Mouse (Mus musculus) hindbrain, embryonic 12.5 days (tissue): ENCODE results near the gene Zfp84. TPM values are rescaled to one million over a fixed set of nuclear protein-coding genes. Genes with fewer than 3 reads are reported as not detected.

Experiments
- ATAC-seq: fragments of 200-750 bp; cut with Nextera tagmentation; 2 replicates; pipeline ENCODE4 v1.8.0; 2017; ENCODE audit warnings: moderate TSS enrichment; ENCODE audit not compliant: low FRiP score
- H3K27ac ChIP-seq: fragments of 300-500 bp; sonication (generic); 2 replicates; pipeline ENCODE4 v1.5.1; 2016; ENCODE audit warnings: mild to moderate bottlenecking
- H3K27me3 ChIP-seq: fragments of 300-500 bp; sonication (generic); 2 replicates; pipeline ENCODE4 v1.6.1; 2016; ENCODE audit warnings: mild to moderate bottlenecking
- H3K36me3 ChIP-seq: fragments of 300-500 bp; sonication (generic); 2 replicates; pipeline ENCODE4 v1.6.1; 2016; ENCODE audit warnings: mild to moderate bottlenecking
- H3K4me1 ChIP-seq: fragments of 300-500 bp; sonication (generic); 2 replicates; pipeline ENCODE4 v1.6.1; 2016
- H3K4me2 ChIP-seq: fragments of 300-500 bp; sonication (generic); replicated peaks from 2 replicates; pipeline ENCODE4 v1.6.1; 2016; ENCODE audit warnings: mild to moderate bottlenecking
- H3K4me3 ChIP-seq: fragments of 300-500 bp; sonication (generic); 2 replicates; pipeline ENCODE4 v1.5.1; 2016; ENCODE audit warnings: mild to moderate bottlenecking
- H3K9ac ChIP-seq: fragments of 300-500 bp; sonication (generic); 2 replicates; pipeline ENCODE4 v1.6.1; 2016; ENCODE audit warnings: mild to moderate bottlenecking, moderate library complexity
- H3K9me3 ChIP-seq: fragments of 300-500 bp; sonication (generic); replicated peaks from 2 replicates; pipeline ENCODE4 v1.6.1; 2016; ENCODE audit warnings: mild to moderate bottlenecking
- WGBS: fragments of 180-500 bp; shearing (Covaris S2); methylation state at CpG from one replicate; pipeline ENCODE4 v1.1.7; 2016; 5-methylcytosine and 5-hydroxymethylcytosine counted together
- polyA plus RNA-seq: library from polyadenylated mRNA; unstranded; fragments of >200 nt; fragmentation: Nextera tagmentation; extraction: Ambion mirVana; gene quantifications from 2 replicates; pipeline ENCODE4 v1.2.1, GENCODE M21; 2016

The Zfp84 gene
- polyA plus RNA-seq, 1 experiment from 2014 or later: 17.9 TPM

GRCm38 (mm10) chr7:29777372-29777771 is 9.0 kb downstream of the Zfp84 start:
- Histone ChIP-seq H3K27me3 (no peaks in the 10 kb centered on the region), H3K36me3 (peaks cover 67% of the 10 kb centered on the region), H3K9me3 (no peaks in the 10 kb centered on the region), H3K9ac (no peak overlapping the region), H3K27ac (no peak overlapping the region), H3K4me3 (no peak overlapping the region), H3K4me1 (0 out of 2 replicates have a peak, but pooled peaks cover 2% of the 10 kb centered on the region), H3K4me2 (no peak overlapping the region)
- WGBS: 93% methylated on average over 10 of the region's 10 CpGs
- no peak for ATAC-seq

GRCm38 (mm10) chr7:29783871-29784551 is 15.7 kb downstream of the Zfp84 start, which contains the start of gene Zfp30:
TSS of gene Zfp30 (plus strand) at chr7:29783998.
- peaks cover 28% of the 10 kb centered on the region for H3K36me3 ChIP-seq

GRCm38 (mm10) chr7:29785023-29785422 is 16.7 kb downstream of the Zfp84 start:
- no peak for ATAC-seq
- Histone ChIP-seq H3K36me3 (peaks cover 32% of the 10 kb centered on the region), H3K27ac (no peak overlapping the region), H3K4me2 (peak overlapping the region; percentile 72), H3K9me3 (no peaks in the 10 kb centered on the region), H3K9ac (peak overlapping the region; percentile 65; the same call in 1 of the 2 replicates), H3K27me3 (no peaks in the 10 kb centered on the region), H3K4me3 (peak overlapping the region; percentile 80), H3K4me1 (peaks cover 18% of the 10 kb centered on the region)
- 60% methylated on average over 8 of the region's 8 CpGs for WGBS

More at GRCm38 (mm10) chr7:29783871-29784551, 15.7 kb downstream of the Zfp84 start, which contains the start of gene Zfp30:
- Histone ChIP-seq H3K4me3 (peak within 1 kb of the TSS; percentile 80), H3K9me3 (no peaks in the 10 kb centered on the region), H3K27ac (peak within 1 kb of the TSS; percentile 94), H3K27me3 (no peaks in the 10 kb centered on the region), H3K9ac (peak within 1 kb of the TSS; percentile 89), H3K4me2 (peak within 1 kb of the TSS; percentile 72), H3K4me1 (peaks cover 18% of the 10 kb centered on the region)
- WGBS: under 1% methylated on average over 45 of the region's 45 CpGs
- peak; percentile 97 for ATAC-seq

- no peak overlapping the region for H3K27ac ChIP-seq
- peaks cover 18% of the 10 kb centered on the region for H3K4me1 ChIP-seq
- H3K4me3 ChIP-seq: peak overlapping the region; percentile 80
- H3K9ac ChIP-seq: peak overlapping the region; percentile 65; the same call in 1 of the 2 replicates
- no peaks in the 10 kb centered on the region for H3K9me3 ChIP-seq
- peaks cover 40% of the 10 kb centered on the region for H3K36me3 ChIP-seq
- 85% methylated on average over 5 of the region's 5 CpGs for WGBS
- H3K4me2 ChIP-seq: peak overlapping the region; percentile 72
- no peak for ATAC-seq
- no peaks in the 10 kb centered on the region for H3K27me3 ChIP-seq
These were observed 17.5 kb downstream of the Zfp84 start for GRCm38 (mm10) chr7:29785888-29786287.

GRCm38 (mm10) chr7:29792906-29793305 is 24.6 kb downstream of the Zfp84 start:
- ATAC-seq: no peak
- 32% methylated on average over 27 of the region's 27 CpGs for WGBS
- Histone ChIP-seq H3K4me2 (0 out of 2 replicates have a peak overlapping the region, but pooled peaks have one; percentile 6), H3K27me3 (peaks cover 15% of the 10 kb centered on the region), H3K9me3 (0 out of 2 replicates have a peak, but pooled peaks cover 5% of the 10 kb centered on the region), H3K4me1 (no peaks in the 10 kb centered on the region), H3K36me3 (peaks cover 65% of the 10 kb centered on the region), H3K4me3 (no peak overlapping the region), H3K9ac (no peak overlapping the region), H3K27ac (no peak overlapping the region)

GRCm38 (mm10) chr7:29807046-29807445 is 38.7 kb downstream of the Zfp84 start:
- Histone ChIP-seq H3K4me2 (no peak overlapping the region), H3K9me3 (no peaks in the 10 kb centered on the region; the same call in 1 of the 2 replicates), H3K27ac (no peak overlapping the region), H3K27me3 (no peaks in the 10 kb centered on the region), H3K9ac (no peak overlapping the region), H3K36me3 (0 out of 2 replicates have a peak, but pooled peaks cover 6% of the 10 kb centered on the region), H3K4me1 (no peaks in the 10 kb centered on the region), H3K4me3 (no peak overlapping the region)
- WGBS: 81% methylated on average over 5 of the region's 5 CpGs
- ATAC-seq: no peak

- H3K27me3 ChIP-seq: no peaks in the 10 kb centered on the region
- H3K4me2 ChIP-seq: no peak overlapping the region
- no peak for ATAC-seq
- H3K9ac ChIP-seq: no peak overlapping the region
- peaks cover 20% of the 10 kb centered on the region for H3K4me1 ChIP-seq
- H3K9me3 ChIP-seq: no peaks in the 10 kb centered on the region; the same call in 1 of the 2 replicates
- H3K4me3 ChIP-seq: no peak overlapping the region
- H3K36me3 ChIP-seq: 0 out of 2 replicates have a peak, but pooled peaks cover 6% of the 10 kb centered on the region
- no peak overlapping the region for H3K27ac ChIP-seq
- WGBS: 91% methylated on average over 1 of the region's 1 CpGs
These were observed 43.9 kb downstream of the Zfp84 start for GRCm38 (mm10) chr7:29812244-29812643.

- 90% methylated on average over 2 of the region's 2 CpGs for WGBS
- ATAC-seq: no peak
These were observed 46.0 kb downstream of the Zfp84 start for GRCm38 (mm10) chr7:29814381-29814780.

GRCm38 (mm10) chr7:29815061-29815784 is 46.9 kb downstream of the Zfp84 start:
- peak overlapping the region; percentile 66 for H3K4me3 ChIP-seq
- peaks cover 38% of the 10 kb centered on the region for H3K4me1 ChIP-seq
- H3K36me3 ChIP-seq: 0 out of 2 replicates have a peak, but pooled peaks cover 6% of the 10 kb centered on the region
- H3K27ac ChIP-seq: peak overlapping the region; percentile 83
- peak; percentile 66 for ATAC-seq
- H3K9ac ChIP-seq: peak overlapping the region; percentile 81
- H3K4me2 ChIP-seq: peak overlapping the region; percentile 66
- WGBS: 5% methylated on average over 12 of the region's 12 CpGs
- H3K9me3 ChIP-seq: no peaks in the 10 kb centered on the region; the same call in 1 of the 2 replicates
- no peaks in the 10 kb centered on the region for H3K27me3 ChIP-seq

More at GRCm38 (mm10) chr7:29814381-29814780, 46.0 kb downstream of the Zfp84 start:
- Histone ChIP-seq H3K4me1 (peaks cover 35% of the 10 kb centered on the region), H3K4me3 (0 out of 2 replicates have a peak overlapping the region, but pooled peaks have one; percentile 66), H3K27ac (no peak overlapping the region), H3K4me2 (peak overlapping the region; percentile 66), H3K9me3 (no peaks in the 10 kb centered on the region; the same call in 1 of the 2 replicates), H3K27me3 (no peaks in the 10 kb centered on the region), H3K9ac (no peak overlapping the region), H3K36me3 (0 out of 2 replicates have a peak, but pooled peaks cover 6% of the 10 kb centered on the region)

- no peaks in the 10 kb centered on the region; the same call in 1 of the 2 replicates for H3K9me3 ChIP-seq
- H3K27me3 ChIP-seq: no peaks in the 10 kb centered on the region
- ATAC-seq: peak; percentile 94
- H3K36me3 ChIP-seq: 0 out of 2 replicates have a peak, but pooled peaks cover 6% of the 10 kb centered on the region
- peaks cover 38% of the 10 kb centered on the region for H3K4me1 ChIP-seq
- peak within 1 kb of the TSS; percentile 81 for H3K9ac ChIP-seq
- peak within 1 kb of the TSS; percentile 66 for H3K4me3 ChIP-seq
- WGBS: under 1% methylated on average over 26 of the region's 26 CpGs
- peak within 1 kb of the TSS; percentile 66 for H3K4me2 ChIP-seq
- H3K27ac ChIP-seq: peak within 1 kb of the TSS; percentile 83
These were observed 47.6 kb downstream of the Zfp84 start, which contains the start of gene Zfp790 for GRCm38 (mm10) chr7:29815910-29816429. TSS of gene Zfp790 (plus strand) at chr7:29816114.

- Histone ChIP-seq H3K9me3 (no peaks in the 10 kb centered on the region), H3K36me3 (peaks cover 25% of the 10 kb centered on the region), H3K9ac (peak overlapping the region; percentile 66), H3K4me1 (peaks cover 38% of the 10 kb centered on the region), H3K4me3 (peak overlapping the region; percentile 60), H3K27me3 (no peaks in the 10 kb centered on the region), H3K4me2 (peak overlapping the region; percentile 56), H3K27ac (peak overlapping the region; percentile 71)
- peak; percentile 82 for ATAC-seq
- 4% methylated on average over 12 of the region's 12 CpGs for WGBS
These were observed 50.4 kb downstream of the Zfp84 start for GRCm38 (mm10) chr7:29818619-29819254.
